ENCODE assay signal across 9 mouse cellular contexts in the genomic region with DNA sequence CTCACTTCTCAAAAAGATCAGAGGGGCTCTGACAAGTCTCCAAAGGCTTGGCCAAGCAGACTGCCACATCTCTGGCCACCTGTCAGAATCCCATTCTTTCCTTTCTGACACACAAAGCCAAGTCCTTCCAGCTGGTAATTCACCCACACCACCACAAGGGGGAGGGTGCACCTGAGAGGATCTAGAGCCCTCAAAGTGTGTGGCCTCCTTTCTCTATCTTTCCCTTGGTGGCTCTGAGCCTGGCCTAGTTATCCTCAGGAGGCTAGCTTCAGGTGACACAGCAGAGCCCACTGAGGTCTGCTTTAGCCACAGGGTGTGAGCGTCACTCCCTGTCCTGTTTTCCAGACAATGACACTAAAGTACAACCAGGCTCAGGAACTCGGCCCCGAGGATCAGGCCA. TPM values are rescaled to one million over a fixed set of nuclear protein-coding genes. Genes with fewer than 3 reads are reported as not detected.
DNase-seq lines count a peak whose midpoint lies in the region; ATAC-seq and TF ChIP-seq lines count a peak whose summit lies in the region.
"Had no signal": no experiment of that assay in that cellular context is flagged by ENCODE, and none has a peak within 500 bp of the region (broad histone marks: within the 10 kb centered on the region; RNA-seq: fewer than 3 reads in every experiment).

No protein-coding gene starts in this region.

- no peak; the same call in 1 of the 2 replicates for TF ChIP-seq RAD21 in CH12.LX (IDR thresholded peaks at IDR 0.05; ENCODE audit: low read depth, low read length)

- TF ChIP-seq CTCF in gastrocnemius, adult 2 months (IDR thresholded peaks at IDR 0.05) = peak; percentile 80
- TF ChIP-seq CTCF in CH12.LX (conservative IDR thresholded peaks at IDR 0.05 in 1 of 2, IDR thresholded peaks at IDR 0.05 in 1 of 2; ENCODE audit: low read depth in 2 of 2, low read length in 2 of 2) = peak; percentile 73
- peak; percentile 60; the same call in 1 of the 2 replicates for TF ChIP-seq CTCF in testis, adult 2 months (IDR thresholded peaks at IDR 0.05; ENCODE audit: control insufficient read depth, insufficient read depth, insufficient replicate concordance, low read depth, low read length)

- peaks cover 0 to 6% of the 10 kb centered on the region in 2 experiments; a peak in 2 of 4 replicates for H3K4me1 ChIP-seq in CH12.LX (ENCODE audit: control insufficient read depth in 1 of 2, insufficient read depth in 2 of 2)
- H3K4me1 ChIP-seq in testis, adult 2 months (ENCODE audit: control insufficient read depth, insufficient read depth, low read length) = peaks cover 5% of the 10 kb centered on the region
- H3K4me1 ChIP-seq: limb, embryonic 13.5 days had no signal

- H3K9ac ChIP-seq in CH12.LX (ENCODE audit: insufficient read depth, low read depth) = no peak overlapping the region
- H3K9ac ChIP-seq: limb, embryonic 13.5 days had no signal

- H3K79me2 ChIP-seq in CH12.LX (replicated peaks; ENCODE audit: control insufficient read depth, extremely low read depth, insufficient read depth, poor library complexity, severe bottlenecking) = no peaks in the 10 kb centered on the region

- no peak overlapping the region for H3K4me2 ChIP-seq in CH12.LX (ENCODE audit: insufficient read depth, low read depth, poor library complexity, severe bottlenecking)
- H3K4me2 ChIP-seq: limb, embryonic 13.5 days had no signal

- dilution Hi-C loops in CH12.LX (cut with MboI; ENCODE audit: extremely low pct_ligation_motif_present, extremely low pct_unique_long_range_greater_than_20kb, low sequenced_read_pairs) = no loop called here

- no peak for TF ChIP-seq POLR2A in CH12.LX (IDR thresholded peaks at IDR 0.05; ENCODE audit: low read depth, low read length)
- TF ChIP-seq POLR2A in testis, adult 2 months (IDR thresholded peaks at IDR 0.05; ENCODE audit: control insufficient read depth, low read depth, low read length) = no peak

- no peaks in the 10 kb centered on the region for H3K9me3 ChIP-seq in CH12.LX (replicated peaks; ENCODE audit: low read length)
- H3K9me3 ChIP-seq: limb, embryonic 13.5 days had no signal

- peak; percentile 58 for ATAC-seq in megakaryocyte-erythroid progenitor cell, adult 5-6 weeks (replicated peaks; ENCODE audit: low FRiP score, low TSS enrichment, poor library complexity, severe bottlenecking)

- intact Hi-C loops in gastrocnemius, adult 2 months (cut with DNase I) = no loop called here

- in situ Hi-C loops in CH12.LX (cut with MboI; ENCODE audit: low pct_ligation_motif_present, low pct_unique_long_range_greater_than_20kb, low sequenced_read_pairs) = no loop called here

- peak overlapping the region; percentile 76 for H3K27ac ChIP-seq in gastrocnemius, adult 2 months
- H3K27ac ChIP-seq in CH12.LX (ENCODE audit: insufficient read depth, low read depth) = no peak overlapping the region
- peak overlapping the region; percentile 21 for H3K27ac ChIP-seq in testis, adult 2 months (ENCODE audit: control insufficient read depth, insufficient read depth, low read depth, low read length)
- H3K27ac ChIP-seq: limb, embryonic 13.5 days had no signal

- no peaks in the 10 kb centered on the region for H3K27me3 ChIP-seq in CH12.LX (replicated peaks)
- H3K27me3 ChIP-seq in testis, adult 2 months (ENCODE audit: control insufficient read depth, insufficient read depth, low read length) = no peaks in the 10 kb centered on the region
- H3K27me3 ChIP-seq: limb, embryonic 13.5 days had no signal

- no peak for TF ChIP-seq EP300 in CH12.LX (IDR thresholded peaks at IDR 0.05; ENCODE audit: low read length)

- DNase-seq in gastrocnemius, adult 2 months = peak; percentile 75
- DNase-seq in gastrocnemius, adult 18-20 months (ENCODE audit: low spot score) = no peak
- DNase-seq in CH12.LX (ENCODE audit: extremely low read depth) = peak; percentile 62
- DNase-seq in c-Kit-positive CD71-negative TER-119-negative erythroid progenitor cells, embryonic 14.5 days (ENCODE audit: low read depth) = peak; percentile 51
- peak; percentile 35 for DNase-seq in gastrocnemius, postnatal 25 days
- DNase-seq in kidney, postnatal 14 days = peak; percentile 67

- peak overlapping the region; percentile 30 for H3K4me3 ChIP-seq in gastrocnemius, adult 2 months
- H3K4me3 ChIP-seq in CH12.LX (replicated peaks in 1 of 3; ENCODE audit: low read depth in 2 of 3, low read length in 2 of 3, poor library complexity in 1 of 3) = no peak overlapping the region
- H3K4me3 ChIP-seq in testis, adult 2 months (ENCODE audit: control insufficient read depth, low read depth, low read length) = no peak overlapping the region
- H3K4me3 ChIP-seq: limb, embryonic 13.5 days had no signal

- peaks cover 52 to 87% of the 10 kb centered on the region in 2 experiments for H3K36me3 ChIP-seq in CH12.LX (replicated peaks in 1 of 2; ENCODE audit: control insufficient read depth in 1 of 2, insufficient read depth in 1 of 2, low read length in 1 of 2)
- H3K36me3 ChIP-seq in testis, adult 2 months (ENCODE audit: control insufficient read depth, insufficient read depth, low read length) = peaks cover 4% of the 10 kb centered on the region

TF ChIP-seq in CH12.LX, 34 proteins besides CTCF, POLR2A, EP300 and RAD21:
- no peak for TF ChIP-seq HCFC1 (IDR thresholded peaks at IDR 0.05; ENCODE audit: low read depth, low read length)
- no peak for TF ChIP-seq TCF12 (IDR thresholded peaks at IDR 0.05; ENCODE audit: low read depth, low read length)
- no peak for TF ChIP-seq MAX (IDR thresholded peaks at IDR 0.05; ENCODE audit: low read length)
- no peak for TF ChIP-seq MEF2A (IDR thresholded peaks at IDR 0.05; ENCODE audit: borderline replicate concordance, low read depth, low read length)
- peak; percentile 37 for TF ChIP-seq SMC3 (IDR thresholded peaks at IDR 0.05; ENCODE audit: low read depth, low read length)
- no peak for TF ChIP-seq MAZ (IDR thresholded peaks at IDR 0.05; ENCODE audit: low read depth, low read length)

RNA-seq across cellular contexts. Expression of a gene that starts 7.6 kb away (rescaled TPM):
- 10 to 100 TPM; 20.6 to 25.6 TPM for total RNA-seq in gastrocnemius, adult 2 months (2021)
- 10 to 100 TPM; 20.0 to 24.3 TPM for total RNA-seq in gastrocnemius, adult 18-20 months (2021)
- total RNA-seq in CH12.LX (2012; rRNA removed) (2.3 and 3.3 TPM in 2 replicates), CH12.LX (2014; rRNA removed) (0.71 and 1.1 TPM in 2 replicates)
- 1.1 and 1.5 TPM in 2 replicates for polyA plus RNA-seq in CH12.LX (2012; ENCODE audit: insufficient read length, low read depth)
- total RNA-seq in gastrocnemius, postnatal 25 days (2021) = 10 to 100 TPM; 19.3 to 19.8 TPM
- 0.11 and 7.6 TPM in 2 replicates for total RNA-seq in megakaryocyte-erythroid progenitor cell, adult 5-6 weeks (2014; fragmentation: Nextera tagmentation)
- 0.33 TPM in 1 of 2 replicates, not detected in the other for total RNA-seq in megakaryocyte-erythroid progenitor cell, adult 5-6 weeks (2017)
- 9.7 and 11.9 TPM in 2 replicates for polyA plus RNA-seq in testis, adult 2 months (2012; rRNA removed)

RNA-seq across cellular contexts. Expression of a gene that starts 11.4 kb away (rescaled TPM):
- 1 to 10 TPM; 7.9 to 8.6 TPM for total RNA-seq in gastrocnemius, adult 2 months (2021)
- total RNA-seq in gastrocnemius, adult 18-20 months (2021) = 1 to 10 TPM; 8.0 to 8.2 TPM
- 22.0 and 26.8 TPM in 2 replicates for total RNA-seq in CH12.LX (2012; rRNA removed)
- 15.8 and 16.8 TPM in 2 replicates for total RNA-seq in CH12.LX (2014; rRNA removed)
- polyA plus RNA-seq in CH12.LX (2012; ENCODE audit: insufficient read length, low read depth) = 10.5 and 11.9 TPM in 2 replicates
- 1 to 10 TPM; 8.0 to 9.1 TPM for total RNA-seq in gastrocnemius, postnatal 25 days (2021)
- 15.5 and 26.4 TPM in 2 replicates for total RNA-seq in megakaryocyte-erythroid progenitor cell, adult 5-6 weeks (2014; fragmentation: Nextera tagmentation)
- 10.1 and 17.6 TPM in 2 replicates for total RNA-seq in megakaryocyte-erythroid progenitor cell, adult 5-6 weeks (2017)
- polyA plus RNA-seq in testis, adult 2 months (2012; rRNA removed) = 45.6 and 47.9 TPM in 2 replicates

RNA-seq across cellular contexts. Expression of a gene that starts 11.7 kb away (rescaled TPM):
- 1 to 10 TPM; 1.2 to 1.4 TPM for total RNA-seq in gastrocnemius, adult 2 months (2021)
- 1 to 10 TPM; 1.5 TPM for total RNA-seq in gastrocnemius, adult 18-20 months (2021)
- total RNA-seq in CH12.LX (2012; rRNA removed) (3.5 and 3.7 TPM in 2 replicates), CH12.LX (2014; rRNA removed) (1.6 and 2.3 TPM in 2 replicates)
- 2.1 and 2.5 TPM in 2 replicates for polyA plus RNA-seq in CH12.LX (2012; ENCODE audit: insufficient read length, low read depth)
- total RNA-seq in gastrocnemius, postnatal 25 days (2021) = 1 to 10 TPM; 1.4 TPM
- 6.8 and 6.9 TPM in 2 replicates for total RNA-seq in megakaryocyte-erythroid progenitor cell, adult 5-6 weeks (2014; fragmentation: Nextera tagmentation)
- total RNA-seq in megakaryocyte-erythroid progenitor cell, adult 5-6 weeks (2017) = 1.8 and 4.4 TPM in 2 replicates
- 18.0 and 19.5 TPM in 2 replicates for polyA plus RNA-seq in testis, adult 2 months (2012; rRNA removed)

RNA-seq across cellular contexts. Expression of a gene that starts 13.5 kb away (rescaled TPM):
- total RNA-seq in gastrocnemius, adult 2 months (2021) = over 10,000 TPM; 14,820 to 17,621 TPM
- over 10,000 TPM; 18,106 to 19,583 TPM for total RNA-seq in gastrocnemius, adult 18-20 months (2021)
- not detected in 2 replicates for total RNA-seq in CH12.LX (2012; rRNA removed)
- total RNA-seq in CH12.LX (2014; rRNA removed) = not detected in 2 replicates
- not detected in 2 replicates for polyA plus RNA-seq in CH12.LX (2012; ENCODE audit: insufficient read length, low read depth)
- over 10,000 TPM; 15,847 to 16,724 TPM for total RNA-seq in gastrocnemius, postnatal 25 days (2021)
- total RNA-seq in megakaryocyte-erythroid progenitor cell, adult 5-6 weeks (2014; fragmentation: Nextera tagmentation) = not detected in 2 replicates
- total RNA-seq in megakaryocyte-erythroid progenitor cell, adult 5-6 weeks (2017) = not detected in 2 replicates
- 0.89 and 5.6 TPM in 2 replicates for polyA plus RNA-seq in testis, adult 2 months (2012; rRNA removed)

RNA-seq across cellular contexts. Expression of a gene that starts 23.5 kb away (rescaled TPM):
- under 1 TPM; 0.20 to 0.33 TPM for total RNA-seq in gastrocnemius, adult 2 months (2021)
- total RNA-seq in gastrocnemius, adult 18-20 months (2021) = under 1 TPM; 0.41 to 0.50 TPM
- total RNA-seq in CH12.LX (2012; rRNA removed) = 103 and 121 TPM in 2 replicates
- total RNA-seq in CH12.LX (2014; rRNA removed) = 104 and 126 TPM in 2 replicates
- polyA plus RNA-seq in CH12.LX (2012; ENCODE audit: insufficient read length, low read depth) = 156 and 226 TPM in 2 replicates
- total RNA-seq in gastrocnemius, postnatal 25 days (2021) = 1 to 10 TPM; 1.2 to 1.7 TPM
- 194 and 207 TPM in 2 replicates for total RNA-seq in megakaryocyte-erythroid progenitor cell, adult 5-6 weeks (2014; fragmentation: Nextera tagmentation)
- 90.6 and 159 TPM in 2 replicates for total RNA-seq in megakaryocyte-erythroid progenitor cell, adult 5-6 weeks (2017)
- polyA plus RNA-seq in testis, adult 2 months (2012; rRNA removed) = 57.7 and 60.0 TPM in 2 replicates
